ENCODE assay signal across 8 mouse cellular contexts in the genomic region with DNA sequence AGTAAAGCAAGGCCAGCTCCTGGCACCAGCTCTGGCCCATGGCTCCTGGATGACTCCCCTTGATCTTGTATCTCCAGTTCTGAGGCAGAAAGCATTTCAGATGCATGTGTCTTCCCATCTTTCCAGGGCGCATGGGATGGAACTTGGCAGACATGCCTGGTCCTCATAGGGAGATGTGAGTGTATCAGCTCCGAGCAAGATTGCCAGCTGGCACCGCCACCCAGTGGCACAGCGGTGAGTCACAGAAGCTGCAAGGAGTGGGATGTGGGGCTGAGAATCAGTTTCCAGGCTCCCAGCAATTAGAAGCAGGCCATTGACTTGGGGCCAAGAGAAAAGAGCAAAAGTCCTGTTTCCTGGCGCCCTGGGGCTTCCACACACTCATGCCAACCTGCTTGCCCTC. TPM values are rescaled to one million over a fixed set of nuclear protein-coding genes. Genes with fewer than 3 reads are reported as not detected.
DNase-seq lines count a peak whose midpoint lies in the region.

No protein-coding gene starts in this region.

- peak; percentile 12 for DNase-seq in gastrocnemius, postnatal 10 days
- DNase-seq in gastrocnemius, postnatal 36 days: no peak
- DNase-seq in 3T3-L1 (ENCODE audit: low read depth, low spot score): peak; percentile 78
- peak; percentile 77 for DNase-seq in cerebellum, adult 8-10 months
- DNase-seq in layer of hippocampus, postnatal 10 days (ENCODE audit: low spot score in 2 of 2): peak; percentile 54 to 74
- DNase-seq in ovary, postnatal 36 days (ENCODE audit: low spot score): peak; percentile 22
- no peak for DNase-seq in thymus, postnatal 4 days
- DNase-seq in kidney, adult 11 months: no peak

- intact Hi-C loops in gastrocnemius, postnatal 36 days (cut with DNase I): no loop called here

RNA-seq across cellular contexts. Expression of a gene that starts 34.5 kb away (rescaled TPM):
- 10 to 100 TPM; 40.4 to 43.0 TPM for total RNA-seq in gastrocnemius, postnatal 10 days (2021)
- total RNA-seq in gastrocnemius, postnatal 36 days (2021): 10 to 100 TPM; 60.1 to 61.5 TPM
- 10 to 100 TPM; 40.7 to 40.8 TPM for total RNA-seq in layer of hippocampus, postnatal 10 days (2021)

Comparison
In these comparisons a context has a peak if more than half of its experiments do, and no peak if none do; other contexts are left out.
1. DNase-seq: peak in gastrocnemius, postnatal 10 days (single experiment), 3T3-L1 (single experiment), cerebellum, adult 8-10 months (single experiment), layer of hippocampus, postnatal 10 days (2 of 2) and ovary, postnatal 36 days (single experiment); none in gastrocnemius, postnatal 36 days (0 of 2), thymus, postnatal 4 days (single experiment) and kidney, adult 11 months (single experiment).